Mouse (Mus musculus) cortical plate, adult 2 months (tissue): ENCODE measurements around the gene Gm4181.
"Not testable (repeated sequence)": the region's sequence is repeated elsewhere in the genome, so short reads cannot be mapped to it uniquely, and the experiment has no call there.

Source experiments
- CTCF ChIP-seq: fragments of 200-500 bp; IDR thresholded peaks from 2 replicates; pipeline ENCODE4 v1.5.1; 2011; ENCODE audit warnings: mild to moderate bottlenecking, control low read depth, low read length; ENCODE audit not compliant: insufficient read depth; ENCODE audit errors: extremely low read depth
- POLR2A ChIP-seq: fragments of 200-500 bp; IDR thresholded peaks from 2 replicates; pipeline ENCODE4 v1.6.1; 2011; ENCODE audit warnings: mild to moderate bottlenecking, low read length, control low read depth; ENCODE audit not compliant: insufficient read depth; ENCODE audit errors: extremely low read depth

- not testable (repeated sequence) for TF ChIP-seq CTCF, POLR2A
Measured at GRCm38 (mm10) chr14:51635566-51635965, at the start of gene Gm4181.
